Mouse (Mus musculus) limb, embryonic 12.5 days (tissue): ENCODE results near the gene Mast4. TPM values are rescaled to one million over a fixed set of nuclear protein-coding genes. Genes with fewer than 3 reads are reported as not detected.

Experiments used
- ATAC-seq: fragments of 200-750 bp; cut with Nextera tagmentation; 2 replicates; pipeline ENCODE4 v1.8.0; 2017; ENCODE audit warnings: low read depth, moderate TSS enrichment; ENCODE audit not compliant: insufficient number of reproducible peaks, insufficient read depth, low FRiP score, low TSS enrichment
- H3K27ac ChIP-seq: fragments of 300-500 bp; sonication (generic); 2 replicates; pipeline ENCODE4 v1.5.1; 2016; ENCODE audit warnings: mild to moderate bottlenecking, moderate library complexity
- H3K27me3 ChIP-seq: fragments of 300-500 bp; sonication (generic); 2 replicates; pipeline ENCODE4 v1.6.1; 2016; ENCODE audit warnings: mild to moderate bottlenecking, moderate library complexity
- H3K36me3 ChIP-seq: fragments of 300-500 bp; sonication (generic); 2 replicates; pipeline ENCODE4 v1.6.1; 2016; ENCODE audit warnings: mild to moderate bottlenecking, moderate library complexity
- H3K4me1 ChIP-seq: fragments of 300-500 bp; sonication (generic); replicated peaks from 2 replicates; pipeline ENCODE4 v1.6.1; 2016
- H3K4me2 ChIP-seq: fragments of 300-500 bp; sonication (generic); 2 replicates; pipeline ENCODE4 v1.6.1; 2016; ENCODE audit warnings: mild to moderate bottlenecking, moderate library complexity
- H3K4me3 ChIP-seq: fragments of 300-500 bp; sonication (generic); replicated peaks from 2 replicates; pipeline ENCODE4 v1.5.1; 2016; ENCODE audit warnings: mild to moderate bottlenecking
- H3K9ac ChIP-seq: fragments of 300-500 bp; sonication (generic); replicated peaks from 2 replicates; pipeline ENCODE4 v1.6.1; 2016; ENCODE audit warnings: mild to moderate bottlenecking, moderate library complexity
- H3K9me3 ChIP-seq: fragments of 300-500 bp; sonication (generic); 2 replicates; pipeline ENCODE4 v1.6.1; 2016; ENCODE audit warnings: mild to moderate bottlenecking, moderate library complexity
- WGBS: fragments of 180-500 bp; shearing (Covaris S2); methylation state at CpG from one replicate; pipeline ENCODE4 v1.1.7; 2016; 5-methylcytosine and 5-hydroxymethylcytosine counted together
- polyA plus RNA-seq: library from polyadenylated mRNA; unstranded; fragments of >200 nt; fragmentation: Nextera tagmentation; extraction: Ambion mirVana; gene quantifications from 2 replicates; pipeline ENCODE4 v1.2.1, GENCODE M21; 2016

Mast4 gene
- polyA plus RNA-seq, 1 experiment from 2014 or later, result 26.0 TPM

DNA sequence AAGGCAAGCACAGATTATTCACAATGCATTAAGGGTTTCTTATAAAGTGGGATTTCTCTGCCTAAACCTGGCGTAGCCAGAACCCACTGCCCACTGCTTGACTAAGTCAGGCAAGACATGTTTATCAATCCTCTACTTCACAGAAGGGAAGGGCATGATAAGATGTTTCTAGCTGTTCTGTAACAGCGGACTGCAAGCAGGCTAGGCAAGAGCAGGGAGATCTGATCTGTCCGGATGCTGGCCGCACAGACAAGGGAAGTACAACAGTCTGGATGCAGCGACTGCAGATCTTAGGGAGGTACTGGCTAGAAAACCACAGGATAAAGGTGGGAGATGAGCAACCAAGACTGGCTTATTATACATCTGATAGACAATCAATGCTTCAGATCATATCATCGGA lies 519.1 kb downstream of the Mast4 start:
- Histone ChIP-seq H3K4me3 (no peak overlapping the region), H3K9me3 (no peaks in the 10 kb centered on the region), H3K36me3 (no peaks in the 10 kb centered on the region), H3K27ac (no peak overlapping the region), H3K9ac (no peak overlapping the region), H3K27me3 (peaks cover 6% of the 10 kb centered on the region; the same call in 1 of the 2 replicates), H3K4me2 (no peak overlapping the region), H3K4me1 (peaks cover 24% of the 10 kb centered on the region)
- 91% methylated on average over 6 of the region's 6 CpGs for WGBS
- no peak for ATAC-seq

- no peaks in the 10 kb centered on the region for H3K36me3 ChIP-seq
- no peak overlapping the region for H3K27ac ChIP-seq
- WGBS, result 4% methylated on average over 15 of the region's 15 CpGs
- peaks cover 6% of the 10 kb centered on the region; the same call in 1 of the 2 replicates for H3K27me3 ChIP-seq
- H3K9me3 ChIP-seq, result no peaks in the 10 kb centered on the region
- H3K4me3 ChIP-seq, result peak overlapping the region; percentile 31
- ATAC-seq, result peak; percentile 80
- H3K4me1 ChIP-seq, result peaks cover 25% of the 10 kb centered on the region
- H3K9ac ChIP-seq, result peak overlapping the region; percentile 24; the same call in 1 of the 2 replicates
- peak overlapping the region; percentile 65 for H3K4me2 ChIP-seq
These were observed 523.0 kb downstream of the Mast4 start for GRCm38 (mm10) chr13:102811129-102811832.

- Histone ChIP-seq H3K9me3 (no peaks in the 10 kb centered on the region), H3K4me3 (no peak overlapping the region), H3K27me3 (no peaks in the 10 kb centered on the region), H3K27ac (no peak overlapping the region), H3K4me2 (no peak overlapping the region), H3K36me3 (no peaks in the 10 kb centered on the region), H3K9ac (no peak overlapping the region), H3K4me1 (peaks cover 23% of the 10 kb centered on the region)
- ATAC-seq, result no peak
- WGBS, result 90% methylated on average over 3 of the region's 3 CpGs
These were observed 527.6 kb downstream of the Mast4 start for GRCm38 (mm10) chr13:102806652-102807051.

- 83% methylated on average over 6 of the region's 6 CpGs for WGBS
- H3K27me3 ChIP-seq, result 0 out of 2 replicates have a peak, but pooled peaks cover 2% of the 10 kb centered on the region
These were observed 529.1 kb downstream of the Mast4 start for GRCm38 (mm10) chr13:102805190-102805589.

DNA sequence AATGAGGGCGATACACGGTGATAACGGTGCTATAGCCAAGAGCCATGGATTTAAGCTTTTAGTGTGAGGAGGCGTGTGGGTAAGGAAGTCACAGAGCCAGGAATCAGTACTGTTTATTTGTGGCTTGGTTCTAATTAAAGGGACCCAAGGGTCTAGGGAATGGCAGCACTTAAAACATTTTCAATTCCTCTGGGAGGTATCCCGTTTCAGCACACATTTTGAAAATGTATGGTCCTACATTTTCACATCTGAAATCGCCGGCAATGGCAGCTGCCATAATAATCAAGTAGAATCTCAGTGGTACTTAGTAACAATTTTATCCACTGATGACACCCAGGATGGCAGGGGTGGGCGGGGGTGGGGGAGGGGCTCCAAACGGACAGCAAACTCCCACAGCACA lies 531.1 kb downstream of the Mast4 start:
- no peak overlapping the region for H3K27ac ChIP-seq

More at GRCm38 (mm10) chr13:102805190-102805589, 529.1 kb downstream of the Mast4 start:
- Histone ChIP-seq H3K9me3 (no peaks in the 10 kb centered on the region), H3K4me2 (no peak overlapping the region), H3K4me3 (no peak overlapping the region), H3K36me3 (no peaks in the 10 kb centered on the region), H3K4me1 (peaks cover 9% of the 10 kb centered on the region), H3K9ac (no peak overlapping the region), H3K27ac (no peak overlapping the region)
- no peak for ATAC-seq

GRCm38 (mm10) chr13:102792157-102792556 lies 542.1 kb downstream of the Mast4 start:
- no peak overlapping the region for H3K4me2 ChIP-seq
- no peaks in the 10 kb centered on the region for H3K4me1 ChIP-seq
- no peak overlapping the region for H3K9ac ChIP-seq
- no peak overlapping the region for H3K4me3 ChIP-seq
- peaks cover 37% of the 10 kb centered on the region for H3K36me3 ChIP-seq
- no peak for ATAC-seq
- no peak overlapping the region for H3K27ac ChIP-seq
- H3K27me3 ChIP-seq, result no peaks in the 10 kb centered on the region; the same call in 1 of the 2 replicates
- H3K9me3 ChIP-seq, result no peaks in the 10 kb centered on the region
- whole genome bisulfite sequencing, result 89% methylated on average over 3 of the region's 3 CpGs

More for the DNA sequence above, 531.1 kb downstream of the Mast4 start:
- no peak overlapping the region for H3K4me3 ChIP-seq
- H3K4me2 ChIP-seq, result no peak overlapping the region
- H3K4me1 ChIP-seq, result peaks cover 8% of the 10 kb centered on the region
- WGBS, result 75% methylated on average over 9 of the region's 9 CpGs
- no peaks in the 10 kb centered on the region for H3K36me3 ChIP-seq
- no peaks in the 10 kb centered on the region for H3K9me3 ChIP-seq
- H3K9ac ChIP-seq, result no peak overlapping the region
- ATAC-seq, result no peak
- 0 out of 2 replicates have a peak, but pooled peaks cover 2% of the 10 kb centered on the region for H3K27me3 ChIP-seq

DNA sequence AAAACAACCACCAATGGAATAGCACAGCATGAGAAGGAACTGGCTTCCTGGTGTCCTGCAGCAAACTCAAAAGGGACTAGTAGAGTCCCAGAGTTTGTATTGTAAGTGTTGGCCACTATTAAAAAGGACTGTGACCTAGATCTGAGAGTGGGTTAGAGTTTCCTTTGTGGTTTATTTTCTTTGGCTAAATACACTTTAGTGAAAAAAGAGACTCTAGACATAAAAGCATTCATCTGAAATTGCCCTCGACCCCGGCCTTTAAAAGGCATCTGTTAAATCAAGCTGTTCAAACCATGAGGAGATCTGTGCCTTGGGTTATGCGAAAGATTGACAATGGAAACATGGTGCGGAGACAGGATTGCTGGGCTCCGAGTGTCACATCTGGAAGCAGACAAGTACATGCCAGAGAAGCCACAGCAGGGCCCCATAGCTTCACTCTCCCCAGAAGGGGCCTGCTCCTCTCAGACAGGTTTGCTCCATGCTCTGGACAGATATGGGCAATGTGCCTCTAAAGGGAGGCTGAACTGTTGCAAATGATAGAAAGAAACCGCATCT lies 543.6 kb downstream of the Mast4 start:
- H3K36me3 ChIP-seq, result peaks cover 33% of the 10 kb centered on the region
- H3K27ac ChIP-seq, result no peak overlapping the region

GRCm38 (mm10) chr13:102786666-102787230 lies 547.5 kb downstream of the Mast4 start:
- 92% methylated on average over 10 of the region's 10 CpGs for WGBS
- no peaks in the 10 kb centered on the region for H3K27me3 ChIP-seq
- H3K4me2 ChIP-seq, result no peak overlapping the region
- H3K9ac ChIP-seq, result no peak overlapping the region
- no peak overlapping the region for H3K4me3 ChIP-seq
- no peaks in the 10 kb centered on the region for H3K4me1 ChIP-seq
- H3K36me3 ChIP-seq, result peaks cover 24% of the 10 kb centered on the region
- H3K9me3 ChIP-seq, result no peaks in the 10 kb centered on the region
- no peak for ATAC-seq
- no peak overlapping the region for H3K27ac ChIP-seq

More for the DNA sequence above, 543.6 kb downstream of the Mast4 start:
- no peaks in the 10 kb centered on the region for H3K4me1 ChIP-seq
- no peaks in the 10 kb centered on the region for H3K27me3 ChIP-seq
- H3K4me2 ChIP-seq, result no peak overlapping the region
- no peak for ATAC-seq
- H3K9me3 ChIP-seq, result no peaks in the 10 kb centered on the region
- 75% methylated on average over 6 of the region's 6 CpGs for WGBS
- H3K4me3 ChIP-seq, result no peak overlapping the region
- H3K9ac ChIP-seq, result no peak overlapping the region

DNA sequence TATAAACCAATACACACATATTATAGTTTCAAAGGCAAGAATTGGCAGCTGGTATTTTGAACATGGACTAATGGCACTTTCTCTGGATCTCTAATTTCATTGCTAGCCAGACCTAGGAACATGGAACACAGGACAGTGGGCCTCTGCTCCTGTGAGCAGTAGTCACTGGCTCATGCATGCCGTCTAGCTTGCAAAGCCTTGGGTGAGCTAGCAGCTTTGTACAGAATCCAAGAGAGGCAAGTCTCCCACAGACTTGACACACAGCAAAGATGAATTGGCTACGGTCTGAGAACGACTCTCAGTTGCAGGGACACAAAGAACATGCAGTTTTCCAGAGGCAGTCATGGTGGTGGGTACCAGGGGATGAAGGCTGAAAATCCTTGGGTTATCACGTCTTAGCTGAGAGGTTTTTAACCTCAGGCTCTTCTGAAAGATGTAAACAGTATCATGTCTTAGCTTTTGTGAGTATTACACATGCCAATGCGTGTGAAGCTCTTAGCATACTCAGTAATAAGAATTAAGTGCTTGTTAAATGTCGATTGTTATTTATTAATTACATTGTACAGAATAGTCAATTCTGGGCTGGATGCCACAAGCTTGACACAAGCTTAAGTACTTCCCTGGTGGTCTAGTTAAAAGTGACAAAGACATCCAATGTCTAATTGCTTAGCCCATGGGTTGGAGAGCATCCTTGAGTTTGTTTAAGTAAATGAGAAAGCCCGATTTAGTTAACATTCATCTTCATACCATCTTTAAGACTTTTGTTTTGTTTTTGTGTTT lies 550.6 kb downstream of the Mast4 start:
- WGBS, result 85% methylated on average over 7 of the region's 7 CpGs
- Histone ChIP-seq H3K9me3 (no peaks in the 10 kb centered on the region), H3K36me3 (peaks cover 40% of the 10 kb centered on the region), H3K4me2 (no peak overlapping the region), H3K9ac (no peak overlapping the region), H3K4me3 (no peak overlapping the region), H3K4me1 (no peaks in the 10 kb centered on the region), H3K27ac (no peak overlapping the region), H3K27me3 (no peaks in the 10 kb centered on the region)
- ATAC-seq, result no peak

DNA sequence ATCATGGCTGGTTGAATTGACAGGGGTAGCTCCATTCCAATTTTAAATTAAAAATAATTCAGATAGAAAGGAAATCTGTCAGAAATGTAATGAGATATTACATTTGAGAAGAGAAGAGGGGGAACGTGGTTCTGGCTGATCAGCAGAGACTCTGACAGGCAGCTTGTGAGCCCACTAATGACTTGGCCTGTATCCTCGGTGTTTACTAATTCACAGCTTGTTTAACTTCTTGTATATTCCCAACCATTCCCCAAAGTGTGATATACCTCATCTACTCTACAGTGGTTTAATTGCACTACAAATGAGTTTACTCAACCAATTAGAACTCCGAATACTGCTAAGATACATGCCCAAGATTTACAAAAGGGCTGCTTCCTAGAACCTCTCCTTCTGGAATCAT lies 555.0 kb downstream of the Mast4 start:
- WGBS, result 92% methylated on average over 3 of the region's 3 CpGs
- Histone ChIP-seq H3K4me2 (no peak overlapping the region), H3K4me3 (no peak overlapping the region), H3K9me3 (no peaks in the 10 kb centered on the region), H3K4me1 (no peaks in the 10 kb centered on the region; the same call in 1 of the 2 replicates), H3K9ac (no peak overlapping the region), H3K36me3 (peaks cover 36% of the 10 kb centered on the region), H3K27me3 (no peaks in the 10 kb centered on the region), H3K27ac (no peak overlapping the region)
- ATAC-seq, result no peak

DNA sequence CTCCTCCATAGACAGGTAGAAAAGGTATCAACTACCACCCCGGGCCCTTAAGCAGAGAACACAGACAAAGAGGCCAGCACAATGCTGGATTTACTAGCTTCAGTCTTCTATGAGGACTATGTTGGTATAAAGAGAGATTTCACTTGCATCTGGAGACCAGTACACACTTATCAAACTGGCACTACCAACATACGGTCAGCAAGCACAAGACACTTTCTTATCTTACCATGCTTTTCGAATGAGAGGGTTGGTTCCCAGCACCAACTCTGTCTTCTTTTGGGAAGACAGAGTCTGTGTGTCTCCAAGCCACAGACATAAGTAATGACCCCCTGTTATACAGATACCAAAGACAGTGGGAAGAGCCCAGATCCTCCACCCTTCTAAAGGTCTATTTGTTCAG lies 555.4 kb downstream of the Mast4 start:
- 89% methylated on average over 3 of the region's 3 CpGs for WGBS
- H3K27me3 ChIP-seq, result no peaks in the 10 kb centered on the region
- H3K4me2 ChIP-seq, result no peak overlapping the region
- no peaks in the 10 kb centered on the region; the same call in 1 of the 2 replicates for H3K4me1 ChIP-seq
- ATAC-seq, result no peak
- no peaks in the 10 kb centered on the region for H3K9me3 ChIP-seq
- no peak overlapping the region for H3K4me3 ChIP-seq
- H3K27ac ChIP-seq, result no peak overlapping the region
- peaks cover 35% of the 10 kb centered on the region for H3K36me3 ChIP-seq
- H3K9ac ChIP-seq, result no peak overlapping the region
